In genomic region chr7:125630317-125630716, GRCm38 (mm10) we compare ENCODE assay signal across 7 mouse cellular contexts. TPM values are rescaled to one million over a fixed set of nuclear protein-coding genes. Genes with fewer than 3 reads are reported as not detected.
DNase-seq lines count a peak whose midpoint lies in the region; ATAC-seq lines count a peak whose summit lies in the region.

No protein-coding gene starts in this region.

- ATAC-seq in granulocyte monocyte progenitor cell, adult 5-6 weeks (replicated peaks; ENCODE audit: poor library complexity, severe bottlenecking), result peak; percentile 93
- ATAC-seq in megakaryocyte progenitor cell, adult 5-6 weeks (replicated peaks; ENCODE audit: poor library complexity), result peak; percentile 90

- intact Hi-C loops in gastrocnemius, postnatal 36 days (cut with DNase I), result no loop called here

- DNase-seq in kidney, postnatal 10 days, result peak; percentile 39
- DNase-seq in kidney, adult 11 months, result no peak
- DNase-seq in thymus, postnatal 36 days, result peak; percentile 83 to 91
- DNase-seq in right cerebral cortex, adult 18-20 months, result no peak
- DNase-seq in gastrocnemius, postnatal 36 days, result no peak

RNA-seq across cellular contexts. Expression of gene Il21r, which starts 27.1 kb away (rescaled TPM):
- 1.8 and 8.8 TPM in 2 replicates for total RNA-seq in granulocyte monocyte progenitor cell, adult 5-6 weeks (2014; fragmentation: Nextera tagmentation)
- 7.5 and 8.2 TPM in 2 replicates for total RNA-seq in granulocyte monocyte progenitor cell, adult 5-6 weeks (2017)
- 2.7 and 4.3 TPM in 2 replicates for total RNA-seq in megakaryocyte progenitor cell, adult 5-6 weeks (2015)
- 3.6 and 7.2 TPM in 2 replicates for total RNA-seq in megakaryocyte progenitor cell, adult 5-6 weeks (2017)
- total RNA-seq in gastrocnemius, postnatal 36 days (2021), result under 1 TPM in 1 of 2 experiments, not detected in 1; 0.59 TPM

Comparison
In these comparisons a context has a peak if more than half of its experiments do, and no peak if none do; other contexts are left out.
1. DNase-seq: peak in kidney, postnatal 10 days (single experiment) and thymus, postnatal 36 days (2 of 2); none in kidney, adult 11 months (single experiment), right cerebral cortex, adult 18-20 months (single experiment) and gastrocnemius, postnatal 36 days (0 of 2).